Mouse (Mus musculus): ENCODE data around the gene Chtf18. TPM values are rescaled to one million over a fixed set of nuclear protein-coding genes. Genes with fewer than 3 reads are reported as not detected.

Chtf18 gene
- polyA plus RNA-seq (2012; fragmentation: generic; extraction: Trizol), result 10 to 100 TPM; 13.0 to 64.2 TPM

DNA sequence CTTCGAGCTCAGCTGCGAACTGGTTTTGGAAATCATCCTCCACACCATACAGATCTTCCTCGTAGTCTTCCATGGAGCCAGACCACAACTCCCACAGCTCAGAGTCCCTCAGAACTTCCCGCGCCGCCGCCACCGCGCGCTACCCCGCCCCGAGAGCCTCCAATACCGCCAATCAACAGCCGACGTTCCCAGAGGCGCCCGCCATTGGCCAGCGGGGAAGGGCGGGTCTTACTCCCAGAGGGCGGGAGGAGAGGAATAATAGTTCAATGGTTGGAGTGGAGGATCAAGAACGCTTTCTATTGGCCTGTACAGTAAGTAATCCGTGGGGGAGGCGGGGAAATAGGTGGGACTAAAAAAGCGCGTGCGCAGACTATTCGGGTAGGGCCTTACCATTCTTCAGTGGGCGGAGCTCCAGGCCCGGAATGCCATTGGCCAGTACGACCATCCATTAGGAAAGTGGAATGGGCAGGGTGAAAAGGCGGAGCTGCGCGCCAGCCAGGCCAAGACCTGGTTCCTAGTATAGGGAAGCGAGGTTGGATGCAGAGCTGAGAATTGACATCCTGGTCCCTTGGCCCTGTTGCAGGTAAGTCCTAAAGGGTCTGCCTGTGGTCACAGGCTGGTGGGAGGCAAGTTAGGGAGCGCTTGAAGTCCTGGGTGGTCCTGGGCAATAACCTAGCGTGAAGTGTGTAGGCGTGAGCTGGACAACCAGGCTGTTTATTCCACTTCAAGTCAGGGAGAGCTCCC is at the start of gene Chtf18, which contains the start of gene Rpusd1:
Gene Chtf18 (minus strand): TSS at position 155 of the 744 bp plus-strand sequence.
Gene Rpusd1 (plus strand): TSS at position 406 of the 744 bp plus-strand sequence.

DNA sequence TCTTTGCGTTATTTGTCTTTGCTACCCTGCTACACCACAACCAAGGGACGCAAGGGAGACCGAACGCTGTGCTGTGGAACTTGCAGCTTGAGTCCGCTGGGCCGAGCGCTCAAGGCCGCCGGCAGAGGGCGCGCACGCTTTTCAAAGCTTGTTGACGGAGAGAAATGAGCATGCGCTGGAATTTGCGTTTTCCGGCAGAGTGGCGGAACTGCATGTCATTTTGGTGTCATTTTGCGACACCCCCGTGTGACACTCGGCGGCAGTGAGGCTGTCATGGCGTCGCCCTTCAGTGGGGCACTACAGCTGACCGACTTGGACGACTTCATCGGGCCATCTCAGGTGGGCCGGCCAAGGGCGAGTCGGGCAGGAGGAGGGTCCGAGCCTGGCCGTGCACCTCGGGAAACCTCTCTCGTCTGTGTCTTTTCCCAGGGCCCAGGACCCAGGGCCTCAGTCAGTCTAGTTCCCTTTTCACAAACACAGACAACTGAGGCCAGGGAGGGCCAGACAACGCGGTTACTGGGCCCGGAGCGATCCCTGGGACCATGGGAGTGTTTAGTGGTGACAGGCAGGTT is 46.4 kb upstream of the Chtf18 start, which contains the start of gene Narfl:
Gene Narfl (plus strand): TSS at position 228 of the 572 bp plus-strand sequence.

DNA sequence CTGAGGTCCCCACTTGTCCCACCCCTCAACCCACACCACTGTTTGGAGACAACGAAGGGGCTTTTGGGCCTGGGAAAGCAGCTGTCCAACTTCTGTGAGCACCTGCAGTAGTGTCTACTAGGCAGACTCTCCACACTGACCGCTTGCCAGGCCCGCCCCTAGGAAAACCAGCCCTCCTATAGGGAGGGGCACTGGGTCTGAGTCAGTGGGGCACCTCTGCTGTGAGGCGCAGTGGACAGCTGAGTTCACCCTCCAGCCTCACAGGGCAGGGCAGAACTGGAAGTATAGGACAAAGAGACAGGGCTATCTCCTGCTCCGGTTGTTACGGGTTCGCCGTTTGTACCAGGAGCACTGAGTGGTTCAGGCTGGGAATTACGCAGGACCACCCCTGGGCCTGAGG is 27.0 kb upstream of the Chtf18 start, which contains the start of gene Msln:
Gene Msln (minus strand): TSS at position 138 of the 400 bp plus-strand sequence.

DNA sequence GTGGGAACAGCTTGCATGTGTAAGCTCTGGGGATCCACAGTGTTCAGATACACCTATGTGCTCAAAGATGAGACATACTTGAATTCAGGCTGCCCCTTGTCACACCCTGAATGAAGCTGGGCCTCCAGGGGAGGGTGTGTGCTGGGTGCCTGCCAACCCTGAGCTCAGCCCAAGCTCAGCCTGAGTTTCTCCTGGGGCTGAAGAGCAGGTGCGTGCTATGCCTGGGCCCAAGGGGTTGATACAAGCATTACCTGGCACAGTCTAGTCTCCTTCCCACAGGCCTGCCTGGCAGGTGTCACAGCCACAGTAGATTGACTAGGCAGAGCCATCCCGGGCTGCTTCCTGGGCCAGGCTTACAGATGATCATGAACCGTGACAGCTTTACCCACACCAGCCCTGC is 8.5 kb upstream of the Chtf18 start, which contains the start of gene Mslnl:
Gene Mslnl (plus strand): TSS at position 298 of the 400 bp plus-strand sequence.

DNA sequence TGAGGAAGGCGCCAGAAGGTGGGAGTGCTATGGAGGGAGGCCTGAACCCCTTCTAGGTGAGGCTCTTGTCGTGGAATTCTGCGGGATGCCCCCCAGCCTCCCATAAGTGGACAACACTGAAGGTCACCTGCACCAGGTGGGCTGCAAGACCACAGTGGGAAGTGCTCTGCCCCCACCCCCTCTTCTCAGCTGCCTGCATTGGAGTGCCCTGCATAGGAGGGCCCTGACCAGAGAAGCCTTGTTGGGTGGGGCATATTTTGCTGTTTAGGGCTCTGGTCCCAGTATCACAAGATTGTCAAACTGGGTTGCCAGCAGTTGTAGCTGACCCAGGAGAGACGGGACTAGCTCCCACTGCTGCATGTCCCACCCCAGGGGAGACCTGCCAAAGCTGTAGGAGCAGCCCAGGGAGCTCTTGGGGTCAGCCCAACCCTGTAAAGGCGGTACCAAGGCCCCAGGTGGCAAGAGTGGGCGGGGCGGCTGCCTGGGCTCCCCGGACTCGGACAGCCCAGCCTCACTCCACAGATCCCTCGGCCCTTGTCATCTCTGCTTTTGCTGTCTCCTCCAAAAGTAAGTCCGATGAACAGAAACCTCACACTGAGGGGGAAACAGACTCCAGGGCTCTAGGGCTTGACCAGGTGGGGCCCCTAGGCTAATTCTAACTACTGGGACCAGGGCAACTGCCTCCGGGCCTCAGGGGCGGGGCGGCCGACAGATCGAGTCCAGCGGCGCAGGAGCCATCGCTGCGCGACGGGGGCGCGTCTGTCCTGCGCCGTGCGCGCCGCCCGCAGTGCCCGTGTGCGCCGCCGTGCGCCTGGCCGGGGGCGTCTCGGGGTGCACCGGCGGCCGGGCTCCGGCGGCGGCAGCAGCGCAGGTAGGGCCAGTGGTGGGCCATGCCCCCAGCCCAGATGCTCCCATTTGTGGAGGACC is 10.2 kb downstream of the Chtf18 start, which contains the start of gene Gng13:
Gene Gng13 (plus strand): TSS at position 461 of the 927 bp plus-strand sequence.

Other genes with a start within 250 kb of the Chtf18 start
- not detected for gene Sstr5, start 230.1 kb downstream of the Chtf18 start, polyA plus RNA-seq (2012; fragmentation: generic; extraction: Trizol)
- gene Sox8, start 156.7 kb downstream of the Chtf18 start, polyA plus RNA-seq (2012; fragmentation: generic; extraction: Trizol), result not detected
- gene Lmf1, start 148.3 kb downstream of the Chtf18 start, polyA plus RNA-seq (2012; fragmentation: generic; extraction: Trizol), result 10 to 100 TPM; 19.6 to 27.4 TPM
- gene Gng13, start 10.2 kb downstream of the Chtf18 start, polyA plus RNA-seq (2012; fragmentation: generic; extraction: Trizol), result under 1 TPM; 0.68 to 0.90 TPM
- 10 to 100 TPM; 29.8 to 35.4 TPM for gene Rpusd1, start 251 bp upstream of the Chtf18 start, polyA plus RNA-seq (2012; fragmentation: generic; extraction: Trizol)
- gene Mslnl, start 8.6 kb upstream of the Chtf18 start, polyA plus RNA-seq (2012; fragmentation: generic; extraction: Trizol), result under 1 TPM; 0.01 to 0.05 TPM
- 10 to 100 TPM in 1 of 2 experiments, 1 to 10 TPM in 1; 5.9 to 17.1 TPM for gene Msln, start 27.0 kb upstream of the Chtf18 start, polyA plus RNA-seq (2012; fragmentation: generic; extraction: Trizol)
- gene Narfl, start 46.4 kb upstream of the Chtf18 start, polyA plus RNA-seq (2012; fragmentation: generic; extraction: Trizol), result 10 to 100 TPM; 19.4 to 24.0 TPM
- gene Haghl, start 58.3 kb upstream of the Chtf18 start, polyA plus RNA-seq (2012; fragmentation: generic; extraction: Trizol), result 10 to 100 TPM; 33.9 to 66.4 TPM
- under 1 TPM; 0.11 to 0.14 TPM for gene Ccdc78, start 59.2 kb upstream of the Chtf18 start, polyA plus RNA-seq (2012; fragmentation: generic; extraction: Trizol)
- gene Fam173a, start 65.5 kb upstream of the Chtf18 start, polyA plus RNA-seq (2012; fragmentation: generic; extraction: Trizol), result 10 to 100 TPM; 89.1 to 99.0 TPM
- 1 to 10 TPM in 1 of 2 experiments, not detected in 1; 1.4 TPM for gene AC134908.4, start 68.2 kb upstream of the Chtf18 start, polyA plus RNA-seq (2012; fragmentation: generic; extraction: Trizol)
- 100 to 1,000 TPM in 1 of 2 experiments, 10 to 100 TPM in 1; 88.0 to 177 TPM for gene Metrn, start 69.7 kb upstream of the Chtf18 start, polyA plus RNA-seq (2012; fragmentation: generic; extraction: Trizol)
- gene Fbxl16, start 81.7 kb upstream of the Chtf18 start, polyA plus RNA-seq (2012; fragmentation: generic; extraction: Trizol), result under 1 TPM; 0.05 to 0.27 TPM
- 10 to 100 TPM in 1 of 2 experiments, 1 to 10 TPM in 1; 10.0 to 27.6 TPM for gene Wdr24, start 96.2 kb upstream of the Chtf18 start, polyA plus RNA-seq (2012; fragmentation: generic; extraction: Trizol)
- 10 to 100 TPM; 14.3 to 39.3 TPM for gene Jmjd8, start 101.4 kb upstream of the Chtf18 start, polyA plus RNA-seq (2012; fragmentation: generic; extraction: Trizol)
- gene Stub1, start 106.0 kb upstream of the Chtf18 start, polyA plus RNA-seq (2012; fragmentation: generic; extraction: Trizol), result 100 to 1,000 TPM; 242 to 426 TPM
- gene Rhbdl1, start 109.9 kb upstream of the Chtf18 start, polyA plus RNA-seq (2012; fragmentation: generic; extraction: Trizol), result 1 to 10 TPM in 1 of 2 experiments, under 1 TPM in 1; 0.07 to 1.4 TPM
- gene Gm20683, start 114.3 kb upstream of the Chtf18 start, polyA plus RNA-seq (2012; fragmentation: generic; extraction: Trizol), result 1 to 10 TPM in 1 of 2 experiments, under 1 TPM in 1; 0.06 to 1.5 TPM
- gene Rhot2, start 117.4 kb upstream of the Chtf18 start, polyA plus RNA-seq (2012; fragmentation: generic; extraction: Trizol), result 10 to 100 TPM; 17.7 to 29.4 TPM
- 10 to 100 TPM; 15.7 to 20.9 TPM for gene Wdr90, start 134.1 kb upstream of the Chtf18 start, polyA plus RNA-seq (2012; fragmentation: generic; extraction: Trizol)
- 10 to 100 TPM; 19.6 to 60.3 TPM for gene Mcrip2, start 141.3 kb upstream of the Chtf18 start, polyA plus RNA-seq (2012; fragmentation: generic; extraction: Trizol)
- gene Mettl26, start 147.7 kb upstream of the Chtf18 start, polyA plus RNA-seq (2012; fragmentation: generic; extraction: Trizol), result 10 to 100 TPM; 39.4 to 53.9 TPM
- 1 to 10 TPM in 1 of 2 experiments, under 1 TPM in 1; 0.22 to 1.1 TPM for gene Wfikkn1, start 153.4 kb upstream of the Chtf18 start, polyA plus RNA-seq (2012; fragmentation: generic; extraction: Trizol)
- gene Rab40c, start 192.3 kb upstream of the Chtf18 start, polyA plus RNA-seq (2012; fragmentation: generic; extraction: Trizol), result 10 to 100 TPM; 14.7 to 31.1 TPM
- 10 to 100 TPM; 24.9 to 42.4 TPM for gene Pigq, start 217.5 kb upstream of the Chtf18 start, polyA plus RNA-seq (2012; fragmentation: generic; extraction: Trizol)
- gene Nhlrc4, start 217.5 kb upstream of the Chtf18 start, polyA plus RNA-seq (2012; fragmentation: generic; extraction: Trizol), result under 1 TPM; 0.02 to 0.78 TPM
- under 1 TPM; 0.02 to 0.04 TPM for gene A930017K11Rik, start 225.1 kb upstream of the Chtf18 start, polyA plus RNA-seq (2012; fragmentation: generic; extraction: Trizol)

Data from C3H10T1/2 (cell line).